Mouse (Mus musculus) cerebellum, postnatal 25 days (tissue): ENCODE results near the gene Lcp1.
A peak's percentile ranks its signal among the peaks of the same experiment; 100 is the strongest.

Experiments
- DNase-seq, 2 experiments: peaks; one replicate each; pipeline ENCODE4 v3.0.0; 2021; ENCODE audit warnings: mixed read lengths in 2 of 2

The Lcp1 gene

GRCm38 (mm10) chr14:75177400-75177799, 46.5 kb downstream of the Lcp1 start:
- DNase-seq, result no peak

GRCm38 (mm10) chr14:75178384-75178793, 47.5 kb downstream of the Lcp1 start:
- DNase-seq, result no peak

GRCm38 (mm10) chr14:75178801-75179211, 47.9 kb downstream of the Lcp1 start:
- no peak for DNase-seq

- no peak for DNase-seq
Measured at GRCm38 (mm10) chr14:75179255-75179963, 48.5 kb downstream of the Lcp1 start.

- no peak for DNase-seq
Measured at GRCm38 (mm10) chr14:75180551-75180978, 49.7 kb downstream of the Lcp1 start.

GRCm38 (mm10) chr14:75181062-75181935, 50.4 kb downstream of the Lcp1 start:
- DNase-seq, result no peak

- no peak for DNase-seq
Measured at GRCm38 (mm10) chr14:75182378-75182777, 51.5 kb downstream of the Lcp1 start.

- no peak for DNase-seq
Measured at GRCm38 (mm10) chr14:75182831-75183230, 51.9 kb downstream of the Lcp1 start.

GRCm38 (mm10) chr14:75184069-75184790, 53.3 kb downstream of the Lcp1 start:
- no peak for DNase-seq

- DNase-seq, result no peak
Measured at GRCm38 (mm10) chr14:75185796-75186594, 55.1 kb downstream of the Lcp1 start.

GRCm38 (mm10) chr14:75186858-75187415, 56.0 kb downstream of the Lcp1 start:
- DNase-seq, result no peak

- no peak for DNase-seq
Measured at GRCm38 (mm10) chr14:75188521-75188920, 57.6 kb downstream of the Lcp1 start.

- DNase-seq, result no peak
Measured at GRCm38 (mm10) chr14:75189031-75189430, 58.1 kb downstream of the Lcp1 start.

GRCm38 (mm10) chr14:75190683-75191082, 59.8 kb downstream of the Lcp1 start:
- DNase-seq, result no peak

- DNase-seq, result no peak
Measured at GRCm38 (mm10) chr14:75192427-75192826, 61.5 kb downstream of the Lcp1 start.

GRCm38 (mm10) chr14:75192858-75193257, 62.0 kb downstream of the Lcp1 start:
- no peak for DNase-seq

GRCm38 (mm10) chr14:75195530-75195929, 64.6 kb downstream of the Lcp1 start:
- no peak for DNase-seq

- peak; percentile 30 to 75 for DNase-seq
Measured at GRCm38 (mm10) chr14:75197027-75197426, 66.1 kb downstream of the Lcp1 start.

- no peak for DNase-seq
Measured at GRCm38 (mm10) chr14:75197660-75198059, 66.8 kb downstream of the Lcp1 start.

GRCm38 (mm10) chr14:75205363-75206051, 74.6 kb downstream of the Lcp1 start:
- no peak for DNase-seq

- no peak for DNase-seq
Measured at GRCm38 (mm10) chr14:75206307-75206706, 75.4 kb downstream of the Lcp1 start.
